Mouse (Mus musculus): ENCODE measurements around the gene Npepps.

DNA sequence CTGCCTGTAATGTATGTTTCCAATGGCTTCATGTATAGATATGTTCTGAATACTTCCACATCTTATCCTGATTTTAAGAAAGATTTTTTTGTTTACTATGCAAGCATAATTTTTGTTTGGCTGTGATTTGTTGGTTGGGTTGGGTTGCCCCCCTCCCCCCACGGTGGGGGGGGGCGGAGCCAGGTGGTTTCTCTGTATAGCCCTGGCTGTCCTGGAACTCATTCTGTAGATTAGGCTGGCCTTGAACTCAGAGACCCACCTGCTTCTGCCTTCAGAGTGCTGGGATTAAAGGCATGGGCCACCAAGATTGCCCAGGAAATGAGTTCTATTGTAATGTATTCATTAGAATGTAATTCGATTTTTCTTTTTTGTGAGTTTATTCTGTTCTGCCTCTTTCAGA lies 91.2 kb downstream of the Npepps start:
- TF ChIP-seq CTCF (IDR thresholded peaks at IDR 0.05; ENCODE audit: borderline replicate concordance, insufficient read depth, low read depth, low read length) (no peak), POLR2A (IDR thresholded peaks at IDR 0.05; ENCODE audit: borderline replicate concordance, insufficient read depth, low read length) (no peak)

Measured in cerebellum, adult 2 months (tissue).